Mouse (Mus musculus) c-Kit-negative CD71-positive TER-119-positive erythroid progenitor cells, embryonic 14.5 days (primary cell): Measurements from ENCODE around the gene Kdsr.
"Not testable (repeated sequence)": the region's sequence is repeated elsewhere in the genome, so short reads cannot be mapped to it uniquely, and the experiment has no call there.

Experiments
- DNase-seq: peaks from one replicate; pipeline ENCODE4 v3.0.0-alpha.2; 2013; ENCODE audit warnings: low read depth, low spot score

Kdsr gene

DNA sequence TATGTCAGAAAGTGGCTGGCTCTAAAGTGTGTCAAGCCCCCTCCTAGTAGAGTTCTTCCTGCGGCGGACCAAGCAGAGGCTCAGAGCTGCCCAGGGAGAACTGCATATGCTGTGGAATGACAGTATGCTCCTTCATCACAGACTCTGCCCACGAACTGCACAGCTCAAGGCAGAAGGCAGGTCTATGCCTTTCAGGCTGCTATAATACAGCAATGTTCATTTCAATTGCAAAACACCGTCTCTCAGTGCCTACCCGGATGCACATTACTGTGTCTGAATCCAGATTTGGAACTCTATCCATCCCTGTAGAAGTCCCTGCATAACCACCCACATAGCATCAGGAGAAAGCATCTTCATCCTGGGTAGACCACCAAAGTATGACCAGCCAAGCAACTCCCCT, 19.7 kb downstream of the Kdsr start:
- DNase-seq: no peak

DNA sequence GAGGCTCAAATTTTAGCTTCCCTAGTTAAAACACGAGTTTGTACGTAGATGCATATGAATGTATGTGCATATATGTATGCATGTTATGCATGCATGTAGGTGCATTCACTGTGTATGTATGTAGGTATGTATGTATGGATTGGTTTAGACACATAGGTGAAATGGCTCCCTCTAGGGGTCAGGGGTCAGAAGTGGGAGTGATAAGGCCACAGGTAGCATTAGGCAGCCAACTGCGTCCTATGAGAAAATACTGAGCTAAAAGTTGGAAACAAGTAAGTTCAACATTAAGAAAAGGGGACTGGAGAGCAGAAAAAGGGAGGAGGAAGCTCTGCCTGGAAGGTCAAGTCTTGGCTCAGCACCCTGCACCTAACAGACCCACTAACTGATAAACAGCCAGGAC, 21.4 kb downstream of the Kdsr start:
- DNase-seq: no peak

DNA sequence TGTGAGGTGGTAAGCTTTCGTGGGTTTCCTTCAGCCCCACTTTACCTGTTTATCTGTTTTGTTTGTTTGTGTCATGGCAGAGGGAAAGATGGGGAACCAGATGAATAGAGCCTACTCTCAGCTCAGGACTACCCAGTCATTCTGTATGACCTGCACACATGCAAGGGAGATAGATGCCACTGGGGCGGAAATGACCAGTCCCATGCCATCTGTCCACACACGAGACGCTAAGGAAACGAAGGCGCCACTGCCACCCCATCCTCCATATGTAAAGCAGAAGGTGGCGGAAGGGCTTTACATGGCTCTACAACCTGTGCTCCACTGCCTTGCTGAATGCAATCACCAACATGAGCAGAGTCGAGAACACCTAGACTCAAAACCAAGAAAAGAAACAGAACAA, 23.3 kb downstream of the Kdsr start:
- DNase-seq: no peak

DNA sequence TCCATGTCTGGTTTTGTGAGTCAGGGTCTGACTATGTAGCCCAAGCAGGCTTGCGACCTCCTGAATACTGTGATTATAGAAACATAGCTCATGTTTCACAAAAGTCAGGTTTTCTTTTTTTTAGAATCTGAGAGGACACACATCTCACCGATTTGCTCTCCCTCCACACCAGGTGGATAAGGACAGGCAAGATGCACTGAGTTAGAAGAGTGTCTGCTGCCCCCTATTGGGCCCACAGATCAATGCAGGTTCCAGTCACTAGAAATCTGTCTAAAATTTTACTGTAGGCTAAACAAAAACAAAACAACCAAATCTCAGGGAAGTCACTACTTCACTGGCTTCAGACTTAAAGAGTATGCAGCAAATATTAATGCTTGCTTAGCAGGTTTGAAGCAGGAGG, 23.9 kb downstream of the Kdsr start:
- no peak for DNase-seq

DNA sequence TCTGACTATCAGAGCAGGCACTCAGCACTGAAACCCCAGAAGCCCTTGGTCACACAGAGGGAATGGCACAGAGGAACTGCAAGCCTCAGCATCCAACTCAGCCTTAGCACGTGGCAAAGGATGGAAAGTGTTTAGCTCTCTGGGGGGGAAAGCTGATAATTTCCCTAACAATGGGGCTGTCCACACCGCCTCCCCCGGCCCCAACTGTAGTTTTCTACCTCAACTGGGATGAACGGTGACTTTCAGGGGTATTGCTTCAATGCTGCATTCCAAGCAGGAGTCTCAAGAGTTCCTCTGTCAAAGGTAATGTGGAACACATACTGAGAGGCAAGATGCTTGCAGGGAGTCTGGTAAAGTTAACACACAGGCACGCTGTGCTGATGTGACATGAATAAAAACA, 37.5 kb downstream of the Kdsr start:
- no peak for DNase-seq

DNA sequence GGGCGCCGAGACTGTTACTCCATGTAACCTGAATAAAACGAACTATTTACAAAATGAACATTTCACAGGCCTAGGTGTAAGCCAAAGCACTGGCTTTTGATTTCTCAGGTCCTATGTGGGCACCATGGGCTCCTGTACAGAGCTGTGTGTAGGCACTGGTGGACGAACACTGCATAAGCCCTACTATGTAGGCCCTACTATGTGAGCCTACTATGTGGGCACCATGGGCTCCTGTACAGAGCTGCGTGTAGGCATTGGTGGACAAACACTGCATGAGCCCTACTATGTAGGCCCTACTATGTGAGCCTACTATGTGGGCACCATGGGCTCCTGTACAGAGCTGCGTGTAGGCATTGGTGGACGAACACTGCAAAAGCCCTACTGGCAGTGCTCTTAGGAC, 41.8 kb downstream of the Kdsr start:
- not testable (repeated sequence) for DNase-seq

DNA sequence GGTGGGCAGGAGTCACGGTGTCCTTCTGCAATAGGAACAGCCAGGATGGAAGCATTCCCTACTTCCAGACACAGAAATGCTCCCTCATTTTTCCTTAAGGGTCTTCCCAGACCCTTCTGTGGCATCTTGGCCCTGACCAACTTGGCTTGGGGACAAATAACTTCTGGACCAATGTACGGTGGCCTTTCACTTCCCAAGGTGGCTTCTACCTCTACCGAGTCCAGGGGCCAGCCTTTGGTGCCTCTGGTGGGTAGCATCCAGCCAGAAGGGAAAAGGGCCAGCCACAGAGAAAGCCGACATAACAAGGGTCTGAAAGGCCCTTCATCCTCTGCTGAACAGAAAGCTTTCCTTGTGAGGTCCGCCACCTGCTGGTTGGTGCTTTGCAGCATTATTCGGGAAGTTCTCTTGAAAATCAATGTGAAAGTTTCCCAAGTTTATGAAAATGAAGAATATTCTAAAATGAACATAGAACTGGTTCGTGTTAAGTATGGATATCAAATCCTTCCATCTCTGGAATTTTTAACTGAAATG, 42.4 kb downstream of the Kdsr start:
- DNase-seq: no peak

DNA sequence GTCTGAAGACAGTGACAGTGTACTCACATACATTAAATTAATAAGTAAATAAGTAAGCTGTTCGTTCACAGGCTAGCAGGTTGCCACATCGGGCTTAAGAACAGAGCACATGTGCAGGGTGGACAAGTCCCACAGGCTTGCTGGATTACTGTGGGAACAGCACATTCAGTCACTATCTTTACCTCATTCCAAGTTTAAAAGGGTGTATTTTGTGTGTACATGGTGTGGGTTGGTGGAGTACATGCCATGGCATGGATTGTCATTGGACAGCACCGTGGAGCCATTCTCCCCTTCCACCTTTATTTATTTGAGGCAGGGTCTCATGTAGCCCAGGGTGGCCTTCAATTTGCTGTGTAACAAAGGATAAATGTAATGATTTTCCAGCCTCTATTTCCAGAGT, 43.4 kb downstream of the Kdsr start:
- DNase-seq: no peak

DNA sequence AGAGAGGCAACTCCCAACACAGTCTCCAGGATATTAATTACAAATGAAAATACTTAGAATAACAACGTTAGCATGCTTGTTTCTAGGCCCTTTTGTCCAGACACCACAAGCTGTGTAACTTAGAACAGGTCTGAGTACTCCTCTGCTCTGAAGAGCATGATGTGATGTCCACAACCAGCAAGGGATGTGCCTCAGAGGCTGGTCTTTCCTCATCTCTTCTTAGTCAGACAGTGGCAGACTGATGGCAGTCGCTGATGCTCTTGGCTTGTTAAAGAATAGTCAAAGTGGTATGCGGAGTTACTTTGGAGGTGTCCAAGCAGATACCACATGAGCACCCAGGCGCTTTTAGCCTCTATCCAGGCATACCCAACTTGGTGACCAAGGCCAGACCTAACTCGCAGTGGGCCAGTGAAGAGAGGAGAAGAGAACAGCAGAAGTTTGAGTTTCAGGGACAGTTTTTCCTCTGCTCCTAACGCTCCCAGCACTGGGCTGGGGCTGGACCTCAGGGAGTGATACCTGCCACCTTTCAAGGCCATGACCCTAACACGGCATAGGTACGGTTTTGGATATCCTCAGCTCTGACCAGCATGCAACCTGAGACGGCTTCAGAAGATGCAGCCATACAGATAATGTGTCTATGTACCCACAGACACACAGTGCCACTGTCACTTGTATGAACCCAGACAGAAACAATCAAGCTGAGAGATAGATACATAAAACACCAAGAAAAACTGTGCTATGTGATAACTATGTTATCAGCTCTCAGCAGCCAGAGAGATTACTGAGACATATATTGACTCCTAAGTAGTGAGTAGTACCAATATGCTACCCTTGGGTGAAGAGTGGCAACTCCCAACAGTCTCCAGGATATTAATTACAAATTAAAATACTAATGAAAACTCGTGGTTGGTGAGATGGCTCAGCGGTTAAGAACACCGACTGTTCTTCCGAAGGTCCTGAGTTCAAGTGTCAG, 44.1 kb downstream of the Kdsr start:
- no peak for DNase-seq

DNA sequence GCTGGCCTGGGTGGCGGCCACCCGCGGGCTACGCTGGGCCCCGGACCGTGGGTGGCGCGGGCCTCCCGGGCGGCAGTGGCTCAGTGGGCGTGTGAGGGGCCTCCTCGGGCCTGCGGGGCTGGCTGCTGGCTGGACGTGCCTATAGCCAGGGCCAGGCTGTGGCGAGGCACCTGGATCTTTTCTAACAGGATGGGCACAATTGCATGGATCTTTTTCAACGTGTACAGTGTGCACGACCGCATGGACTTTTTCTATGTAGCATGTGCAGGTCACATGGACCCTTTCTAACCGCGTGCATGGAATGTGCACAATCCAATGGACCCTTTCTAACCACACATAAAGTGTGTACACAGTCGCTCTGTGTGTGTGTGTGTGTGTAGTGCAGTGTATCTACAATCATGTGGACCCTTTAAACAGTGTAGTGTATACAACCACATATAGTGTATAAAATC, 45.0 kb downstream of the Kdsr start:
- no peak for DNase-seq

DNA sequence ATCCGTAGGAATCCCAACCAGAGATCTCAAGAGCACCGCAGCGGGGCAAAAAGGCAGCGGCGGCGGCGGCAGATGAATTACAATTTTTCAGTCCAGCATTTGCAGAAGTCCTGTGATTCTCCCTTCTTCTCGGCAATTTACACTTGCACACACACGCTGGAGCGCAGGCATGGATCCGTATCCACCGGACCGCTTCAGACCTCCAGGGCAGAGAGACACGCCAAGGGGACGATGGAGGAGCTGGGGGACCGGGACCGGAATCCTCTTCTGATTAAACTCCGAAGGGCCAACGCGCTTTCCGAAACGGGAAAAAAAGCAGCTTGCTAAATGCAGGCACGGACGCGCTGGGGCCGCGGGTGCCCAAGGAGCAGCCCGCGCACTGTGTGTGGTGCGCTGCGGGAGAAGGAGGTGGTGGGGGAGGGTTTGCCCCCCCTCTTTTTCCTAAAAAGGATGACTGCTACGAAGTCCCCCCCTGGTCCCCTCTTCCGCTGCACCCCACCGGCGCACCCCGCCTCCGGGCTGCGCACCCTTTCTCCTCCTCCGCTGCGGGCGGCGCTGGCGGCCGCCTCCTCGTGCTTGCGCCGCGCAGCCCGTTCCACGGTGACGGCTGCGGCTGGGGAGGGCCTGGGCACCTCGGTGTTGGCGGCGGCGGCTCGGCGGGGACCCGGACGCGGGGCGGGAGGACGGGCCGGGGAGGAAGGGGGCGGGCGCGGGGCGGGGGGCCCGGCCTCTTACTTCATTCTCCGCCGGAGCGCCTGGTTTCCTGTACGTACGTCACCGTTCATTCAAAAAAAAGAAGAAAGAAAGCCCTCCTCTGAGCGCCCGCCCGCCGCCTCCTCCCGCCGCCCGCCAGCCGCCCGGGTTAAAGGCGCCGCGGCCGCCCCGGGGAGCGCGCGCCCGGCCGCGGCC, 45.7 kb downstream of the Kdsr start, which contains the start of gene Bcl2:
Bcl2 (minus strand) TSS at position 654 of the 909 bp plus-strand sequence.
- no peak for DNase-seq

DNA sequence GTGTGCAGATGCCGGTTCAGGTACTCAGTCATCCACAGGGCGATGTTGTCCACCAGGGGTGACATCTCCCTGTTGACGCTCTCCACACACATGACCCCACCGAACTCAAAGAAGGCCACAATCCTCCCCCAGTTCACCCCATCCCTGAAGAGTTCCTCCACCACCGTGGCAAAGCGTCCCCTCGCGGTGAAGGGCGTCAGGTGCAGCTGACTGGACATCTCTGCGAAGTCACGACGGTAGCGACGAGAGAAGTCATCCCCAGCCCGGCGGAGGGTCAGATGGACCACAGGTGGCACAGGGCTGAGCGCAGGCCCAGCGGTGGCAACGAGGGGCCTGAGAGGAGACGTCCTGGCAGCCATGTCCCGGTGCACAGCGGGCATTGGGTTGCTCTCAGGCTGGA, 47.2 kb downstream of the Kdsr start:
- DNase-seq: no peak

DNA sequence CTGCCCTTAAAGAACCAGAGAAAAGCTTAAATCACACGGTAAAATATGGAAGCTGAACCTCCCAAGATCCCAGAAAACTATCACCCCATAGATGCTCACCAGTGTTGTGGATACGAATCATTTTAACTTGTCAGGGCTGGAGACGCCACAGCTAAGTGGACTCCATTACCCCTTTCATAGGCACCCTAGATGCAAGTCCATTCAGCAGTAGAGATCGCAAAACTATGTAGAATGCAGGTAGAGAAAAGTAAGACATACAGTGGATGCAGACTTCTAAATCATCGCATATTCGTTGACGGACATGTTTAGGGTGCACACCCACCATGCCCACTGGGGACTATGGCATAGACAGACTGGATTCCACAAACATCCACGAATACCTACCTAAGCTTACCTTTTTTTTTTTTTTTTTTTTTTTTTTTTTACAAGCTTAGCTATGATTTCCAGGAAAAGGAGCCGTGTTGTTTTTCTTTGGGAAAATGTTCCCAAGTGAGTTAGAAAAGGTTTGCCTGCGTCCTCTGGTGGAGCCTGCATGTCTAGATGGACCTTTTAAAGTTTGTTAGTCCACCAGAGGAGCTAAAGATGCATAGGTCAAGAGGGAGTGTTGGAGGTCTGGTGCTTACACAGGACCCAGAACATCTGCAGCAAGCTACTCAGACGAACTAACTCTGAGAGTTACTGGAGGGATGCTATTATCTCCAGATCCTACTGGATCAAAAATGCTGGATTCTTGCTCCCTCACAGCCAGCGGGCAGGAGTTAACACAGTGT, 48.0 kb downstream of the Kdsr start:
- DNase-seq: no peak

DNA sequence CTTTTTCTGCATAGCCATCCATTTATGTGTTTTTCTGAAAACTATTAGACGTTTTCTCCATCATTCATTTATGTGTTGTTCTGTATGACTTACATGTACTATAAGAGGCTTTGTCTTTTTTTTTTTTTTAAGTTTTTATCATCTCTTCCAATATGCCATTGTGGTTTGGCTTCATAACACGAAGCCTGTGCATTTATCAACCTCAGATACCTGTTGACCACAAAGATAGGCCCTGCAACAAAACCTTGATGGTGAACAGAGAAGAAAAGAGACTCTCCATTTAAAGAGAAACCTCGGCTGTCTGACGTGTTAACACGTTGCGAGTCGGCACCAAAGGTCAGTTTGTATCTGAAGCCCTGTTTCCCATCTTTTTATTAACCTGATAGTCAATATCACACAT, 49.3 kb downstream of the Kdsr start:
- DNase-seq: no peak

DNA sequence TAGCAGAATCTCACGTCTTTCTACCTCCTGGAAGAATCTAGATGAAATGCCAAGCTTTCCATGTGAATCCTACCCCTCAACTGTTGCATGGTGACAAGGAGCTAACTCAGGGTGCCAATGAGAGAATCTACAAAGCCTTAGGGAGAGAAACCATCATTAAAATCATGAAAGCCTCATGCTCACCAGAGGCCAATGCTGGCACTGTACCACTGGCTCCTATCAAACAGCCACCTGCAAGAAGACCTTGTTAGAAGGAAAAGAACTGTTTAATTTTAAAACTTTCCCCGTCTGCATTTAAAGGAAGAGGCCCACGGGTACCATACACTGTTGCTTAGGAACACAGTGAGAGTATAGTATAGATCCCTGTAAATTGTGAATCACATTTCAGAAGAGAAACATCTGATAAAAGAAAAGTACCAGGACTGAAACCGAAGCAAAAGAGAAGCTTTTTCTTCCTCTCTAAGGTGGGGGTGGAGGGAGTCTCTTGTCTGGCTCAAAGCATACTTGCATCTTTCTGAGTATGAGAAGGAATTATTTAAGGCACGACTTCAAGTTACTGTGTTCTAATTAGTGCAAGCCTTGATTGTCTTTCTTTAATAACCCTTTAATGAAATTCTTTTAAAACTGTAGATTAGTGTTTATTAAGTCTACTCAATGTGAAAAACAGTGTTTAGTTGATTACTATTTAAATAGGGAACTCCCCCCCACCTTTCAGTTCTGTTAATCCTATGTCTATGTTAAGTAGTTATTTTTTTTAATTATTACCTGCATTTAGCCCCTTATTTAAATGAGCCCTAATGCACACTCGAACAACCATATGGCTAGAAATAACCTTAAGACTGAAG, 52.3 kb downstream of the Kdsr start:
- no peak for DNase-seq

DNA sequence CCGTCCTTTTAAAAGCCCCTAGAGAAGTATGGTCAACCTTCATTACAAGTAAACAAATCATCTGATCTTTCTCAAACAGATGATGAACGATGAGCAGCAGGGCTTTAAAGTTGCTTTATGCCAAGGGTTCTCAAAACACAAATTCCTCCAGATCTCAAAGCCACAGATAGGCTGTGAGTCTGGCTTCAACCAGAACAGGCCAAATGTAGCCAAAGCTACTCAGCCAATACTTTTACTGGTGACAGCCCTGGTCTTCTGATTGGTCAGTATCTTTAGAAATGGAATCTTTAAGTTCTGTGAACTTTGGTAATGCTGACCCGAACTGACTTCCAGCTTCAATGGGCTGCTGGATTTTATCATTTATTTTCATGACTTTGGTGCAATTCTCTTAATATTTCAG, 56.3 kb downstream of the Kdsr start:
- no peak for DNase-seq

DNA sequence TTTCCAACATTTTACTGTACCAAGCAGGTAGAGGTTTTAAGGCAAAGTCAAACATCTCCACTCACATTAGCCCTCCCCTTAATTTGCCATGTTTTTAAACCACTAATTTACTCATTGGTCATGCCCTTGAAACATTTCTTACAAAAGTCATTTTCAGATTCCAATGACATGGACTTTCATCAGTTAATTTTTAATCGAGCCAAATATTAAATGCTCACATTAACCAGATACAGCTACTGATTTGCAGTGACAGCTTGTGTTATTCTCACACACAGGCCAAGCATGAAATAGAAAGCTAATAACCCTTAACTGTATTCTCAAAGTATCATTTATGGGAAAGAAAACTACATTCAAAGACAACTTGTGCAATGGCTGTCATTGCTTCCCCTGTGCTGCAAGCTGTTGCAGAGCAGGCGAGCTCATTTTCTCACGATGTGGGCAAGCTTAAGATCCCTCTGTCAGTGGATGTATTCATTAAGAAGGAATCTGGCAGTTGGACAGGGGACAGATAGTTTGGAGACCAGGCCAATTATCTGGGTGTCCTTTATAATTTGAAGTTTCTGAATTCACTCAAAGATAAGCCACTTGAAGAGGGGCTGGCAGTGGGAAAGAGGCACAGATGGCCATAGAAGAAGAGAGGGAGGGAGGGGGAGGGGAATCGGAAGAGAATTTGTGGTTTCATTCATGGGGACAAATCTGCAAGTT, 56.9 kb downstream of the Kdsr start:
- no peak for DNase-seq

DNA sequence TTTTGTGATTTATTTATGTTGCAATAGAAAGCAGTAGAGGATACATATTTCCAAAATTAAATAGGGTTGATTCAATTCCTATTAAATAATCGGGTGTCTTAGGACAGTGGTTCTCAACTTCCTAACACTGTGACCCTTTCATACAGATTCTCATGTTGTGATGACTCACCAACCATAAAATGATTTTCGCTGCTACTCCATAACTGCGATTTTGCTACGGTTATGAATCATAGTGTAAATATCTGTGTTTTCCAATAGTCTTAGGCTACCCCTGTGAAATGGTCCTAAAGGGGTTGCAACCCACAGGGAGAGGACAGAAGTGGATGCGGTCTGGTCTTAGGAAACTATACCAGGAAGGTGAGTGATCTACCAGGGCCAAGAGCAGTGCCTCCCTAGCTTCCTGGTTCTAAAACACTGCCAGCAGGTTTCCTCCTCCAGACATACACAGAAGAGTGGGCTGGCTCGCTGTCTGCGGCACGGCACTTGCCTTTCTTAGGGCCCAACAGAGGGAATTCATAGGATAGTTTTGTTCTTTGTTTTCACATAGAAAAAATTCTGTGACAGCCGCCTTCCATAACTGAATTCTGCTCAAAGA, 58.9 kb downstream of the Kdsr start:
- DNase-seq: no peak

DNA sequence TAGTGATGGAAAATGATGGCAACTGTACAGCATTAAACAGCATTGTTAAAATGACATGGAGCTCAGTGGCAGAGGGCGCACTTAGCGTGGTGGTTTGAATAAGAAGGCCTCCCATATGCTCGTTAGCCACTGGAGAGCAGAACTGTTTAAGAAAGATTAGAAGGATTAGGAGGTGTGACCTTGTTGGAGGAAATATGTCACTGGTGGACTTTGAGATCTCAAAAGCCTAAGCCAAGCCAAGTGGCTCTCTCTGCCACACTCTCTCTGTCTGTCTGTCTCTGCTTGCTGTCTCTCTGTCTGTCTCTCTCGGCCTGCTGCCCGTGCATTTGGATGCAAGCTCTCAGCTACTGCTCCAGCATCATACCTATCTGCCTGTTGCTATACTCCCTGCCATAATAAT, 63.1 kb downstream of the Kdsr start:
- no peak for DNase-seq
